In genomic region chr9:25267574-25267973, GRCm38 (mm10) we compare ENCODE assay signal across 24 mouse cellular contexts.
"Had no signal": no experiment of that assay in that cellular context is flagged by ENCODE, and none has a peak within 500 bp of the region (broad histone marks: within the 10 kb centered on the region; RNA-seq: fewer than 3 reads in every experiment).

No protein-coding gene starts in this region.

- H3K27ac ChIP-seq: gastrocnemius, adult 2 months; heart, embryonic 10.5 days; hindbrain, embryonic 10.5 days; hindbrain, embryonic 12.5 days; hindbrain, embryonic 14.5 days; intestine, embryonic 15.5 days; left cerebral cortex, adult 2 months; limb, embryonic 10.5 days; limb, embryonic 12.5 days had no signal

- H3K27me3 ChIP-seq: heart, embryonic 12.5 days; hindbrain, embryonic 12.5 days; intestine, embryonic 15.5 days; limb, embryonic 12.5 days had no signal

- ATAC-seq: hindbrain, embryonic 16.5 days; inflammation-experienced regulatory T-cells, adult 6 months; intestine, embryonic 15.5 days; intestine, postnatal 0 days had no signal

- H3K4me2 ChIP-seq: heart, embryonic 12.5 days; hindbrain, embryonic 12.5 days; hindbrain, embryonic 14.5 days; intestine, embryonic 15.5 days; limb, embryonic 12.5 days had no signal

- H3K9ac ChIP-seq: heart, embryonic 12.5 days; hindbrain, embryonic 12.5 days; hindbrain, embryonic 14.5 days; intestine, embryonic 15.5 days; limb, embryonic 12.5 days had no signal

- H3K4me3 ChIP-seq: gastrocnemius, adult 2 months; heart, embryonic 10.5 days; heart, embryonic 12.5 days; hindbrain, embryonic 10.5 days; hindbrain, embryonic 12.5 days; intestine, embryonic 15.5 days; left cerebral cortex, adult 2 months; limb, embryonic 10.5 days; limb, embryonic 12.5 days had no signal

- H3K4me1 ChIP-seq: heart, embryonic 10.5 days; heart, embryonic 12.5 days; hindbrain, embryonic 10.5 days; hindbrain, embryonic 12.5 days; intestine, embryonic 15.5 days; limb, embryonic 10.5 days; limb, embryonic 12.5 days had no signal

- DNase-seq: gastrocnemius, adult 2 months; gastrocnemius, postnatal 10 days; gastrocnemius, postnatal 25 days; heart, adult 18-20 months; heart, postnatal 10 days; heart, postnatal 4 days; kidney, adult 18-20 months; kidney, adult 8-10 months; kidney, postnatal 10 days; kidney, postnatal 25 days; kidney, postnatal 4 days; layer of hippocampus, adult 9-11 months had no signal

- H3K9me3 ChIP-seq: heart, embryonic 10.5 days; heart, embryonic 12.5 days; hindbrain, embryonic 10.5 days; hindbrain, embryonic 12.5 days; intestine, embryonic 15.5 days; limb, embryonic 10.5 days; limb, embryonic 12.5 days had no signal
